Mouse (Mus musculus) embryonic facial prominence, embryonic 11.5 days (tissue): ENCODE results near the gene Trpm8. TPM values are rescaled to one million over a fixed set of nuclear protein-coding genes. Genes with fewer than 3 reads are reported as not detected.

ENCODE experiments used
- ATAC-seq: fragments of 200-750 bp; cut with Nextera tagmentation; replicated peaks from 2 replicates; pipeline ENCODE4 v1.8.0; 2017; ENCODE audit warnings: low read depth; ENCODE audit not compliant: insufficient number of reproducible peaks, low FRiP score, low TSS enrichment
- DNase-seq: peaks from one replicate; pipeline ENCODE4 v3.0.0-alpha.2; 2015; ENCODE audit warnings: low spot score
- H3K27ac ChIP-seq: fragments of 300-500 bp; sonication (generic); replicated peaks from 2 replicates; pipeline ENCODE4 v1.5.1; 2014; ENCODE audit warnings: mild to moderate bottlenecking, low read depth, low read length, control low read depth
- H3K27me3 ChIP-seq: fragments of 300-500 bp; sonication (generic); 2 replicates; pipeline ENCODE4 v1.6.1; 2014; ENCODE audit warnings: mild to moderate bottlenecking, low read length, moderate library complexity, mixed read lengths; ENCODE audit not compliant: control insufficient read depth, insufficient read depth
- H3K36me3 ChIP-seq: fragments of 300-500 bp; sonication (generic); replicated peaks from 2 replicates; pipeline ENCODE4 v1.6.1; 2014; ENCODE audit warnings: low read depth, mild to moderate bottlenecking, low read length, moderate library complexity, mixed read lengths; ENCODE audit not compliant: control insufficient read depth, insufficient read depth
- H3K4me1 ChIP-seq: fragments of 300-500 bp; sonication (generic); 2 replicates; pipeline ENCODE4 v1.6.1; 2014; ENCODE audit warnings: low read length, mixed read lengths; ENCODE audit not compliant: control insufficient read depth, insufficient read depth
- H3K4me2 ChIP-seq: fragments of 300-500 bp; sonication (generic); 2 replicates; pipeline ENCODE4 v1.6.1; 2014; ENCODE audit warnings: low read depth, mild to moderate bottlenecking, control low read depth, low read length, moderate library complexity
- H3K4me3 ChIP-seq: fragments of 300-500 bp; sonication (generic); 2 replicates; pipeline ENCODE4 v1.5.1; 2014; ENCODE audit warnings: low read depth, low read length, control low read depth
- H3K9ac ChIP-seq: fragments of 300-500 bp; sonication (generic); replicated peaks from 2 replicates; pipeline ENCODE4 v1.6.1; 2014; ENCODE audit warnings: mild to moderate bottlenecking, control low read depth, low read length
- H3K9me3 ChIP-seq: fragments of 300-500 bp; sonication (generic); replicated peaks from 2 replicates; pipeline ENCODE4 v1.6.1; 2016; ENCODE audit warnings: mild to moderate bottlenecking, low read length, inconsistent platforms, mixed read lengths; ENCODE audit not compliant: control insufficient read depth
- WGBS: fragments of 180-500 bp; shearing (Covaris S2); extraction: QIAGEN DNeasy Blood & Tissue Kit; methylation state at CpG from one replicate; pipeline ENCODE4 v1.1.7; 2014; 5-methylcytosine and 5-hydroxymethylcytosine counted together
- polyA plus RNA-seq: library from polyadenylated mRNA; unstranded; fragments of >200 nt; fragmentation: Nextera tagmentation; extraction: Ambion mirVana; gene quantifications from 2 replicates; pipeline ENCODE4 v1.2.1, GENCODE M21; 2014

The Trpm8 gene
- polyA plus RNA-seq, 1 experiment from 2014 or later, result not detected

DNA sequence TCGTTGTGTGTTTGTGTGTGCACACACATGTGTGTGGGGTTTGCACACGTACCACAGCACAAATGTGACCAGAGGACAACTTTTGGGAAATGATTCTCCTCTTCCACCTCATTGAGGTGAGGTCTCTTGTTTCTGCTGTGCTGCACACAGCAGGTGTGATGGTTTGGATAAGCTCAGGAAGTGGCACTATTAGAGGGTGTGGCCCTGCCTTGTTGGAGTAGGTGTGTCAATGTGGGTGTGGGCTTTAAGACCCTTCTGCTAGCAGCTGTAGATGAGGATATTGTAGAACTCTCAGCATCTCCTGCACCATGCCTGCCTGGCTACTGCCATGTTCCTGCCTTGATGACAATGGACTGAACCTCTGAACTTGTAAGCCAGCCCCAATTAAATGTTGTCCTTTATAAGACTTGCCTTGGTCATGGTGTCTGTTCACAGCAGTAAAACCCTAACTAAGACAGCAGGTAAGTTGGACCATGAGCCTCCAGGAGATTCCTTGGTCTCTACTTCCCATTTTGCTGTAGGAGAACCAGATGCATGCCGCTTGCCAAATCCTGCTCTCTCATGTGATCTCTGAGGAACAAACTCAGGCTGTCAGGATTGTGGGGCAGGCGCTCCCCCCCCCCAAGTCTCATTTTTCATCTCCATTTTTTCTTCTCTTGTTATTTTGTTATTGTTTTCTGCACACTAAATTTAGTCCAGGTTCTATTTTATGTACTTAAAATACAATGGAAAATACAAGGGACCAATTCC lies 18.9 kb downstream of the Trpm8 start:
- 76% methylated on average over 4 of the region's 4 CpGs for WGBS
- Histone ChIP-seq H3K4me1 (no peaks in the 10 kb centered on the region), H3K9ac (no peak overlapping the region), H3K9me3 (peaks cover 54% of the 10 kb centered on the region), H3K4me2 (no peak overlapping the region), H3K27me3 (no peaks in the 10 kb centered on the region), H3K36me3 (no peaks in the 10 kb centered on the region), H3K4me3 (no peak overlapping the region), H3K27ac (no peak overlapping the region)
- no peak; the same call in 1 of the 2 replicates for ATAC-seq
- no peak for DNase-seq

DNA sequence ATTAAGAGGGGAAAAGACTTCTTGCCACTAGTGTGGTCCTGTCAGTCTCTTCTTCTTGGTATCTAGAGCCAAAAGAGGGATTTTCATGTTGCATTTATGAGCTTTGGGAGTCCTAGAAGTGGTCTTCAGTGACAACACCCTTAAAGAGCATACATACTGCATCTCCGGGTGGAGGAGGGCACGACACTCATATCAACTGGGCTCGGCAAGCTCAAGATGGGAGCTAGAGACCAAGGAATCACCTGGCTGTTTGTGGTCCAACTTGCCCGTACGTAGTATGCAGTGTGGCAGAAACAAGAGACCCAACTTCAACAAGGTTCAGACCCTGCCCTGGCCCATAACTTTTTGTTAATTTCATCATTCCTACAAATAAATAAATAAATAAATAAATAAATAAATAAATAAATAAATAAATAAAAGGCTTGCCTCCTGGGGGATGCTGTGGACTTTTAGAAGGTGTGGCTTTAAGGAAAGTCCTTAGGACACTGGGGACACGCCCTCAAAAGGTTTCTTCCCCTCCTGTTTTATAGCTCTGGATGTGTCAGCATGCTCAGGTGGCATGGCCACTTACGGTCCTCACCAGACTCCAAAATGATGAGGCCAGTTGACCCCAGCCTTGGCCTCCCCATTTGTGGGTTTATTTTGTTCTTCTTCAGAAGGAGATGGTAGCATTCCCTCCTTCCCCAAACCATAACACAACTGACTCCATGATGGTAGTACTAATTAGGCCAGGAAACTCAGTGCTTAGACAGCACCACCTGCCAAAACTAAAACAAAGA lies 20.2 kb downstream of the Trpm8 start:
- 68% methylated on average over 7 of the region's 7 CpGs for WGBS
- Histone ChIP-seq H3K4me2 (no peak overlapping the region), H3K4me1 (no peaks in the 10 kb centered on the region), H3K36me3 (no peaks in the 10 kb centered on the region), H3K9ac (no peak overlapping the region), H3K27me3 (no peaks in the 10 kb centered on the region), H3K4me3 (no peak overlapping the region), H3K27ac (no peak overlapping the region), H3K9me3 (peaks cover 57% of the 10 kb centered on the region)
- ATAC-seq (no peak), DNase-seq (no peak)

- 62% methylated on average over 4 of the region's 4 CpGs for WGBS
- Histone ChIP-seq H3K9ac (no peak overlapping the region), H3K27me3 (no peaks in the 10 kb centered on the region), H3K4me3 (no peak overlapping the region), H3K4me1 (no peaks in the 10 kb centered on the region), H3K9me3 (peaks cover 63% of the 10 kb centered on the region), H3K4me2 (no peak overlapping the region), H3K36me3 (no peaks in the 10 kb centered on the region), H3K27ac (no peak overlapping the region)
- DNase-seq, result no peak
- no peak for ATAC-seq
These were observed 21.4 kb downstream of the Trpm8 start for GRCm38 (mm10) chr1:88298686-88299528.

DNA sequence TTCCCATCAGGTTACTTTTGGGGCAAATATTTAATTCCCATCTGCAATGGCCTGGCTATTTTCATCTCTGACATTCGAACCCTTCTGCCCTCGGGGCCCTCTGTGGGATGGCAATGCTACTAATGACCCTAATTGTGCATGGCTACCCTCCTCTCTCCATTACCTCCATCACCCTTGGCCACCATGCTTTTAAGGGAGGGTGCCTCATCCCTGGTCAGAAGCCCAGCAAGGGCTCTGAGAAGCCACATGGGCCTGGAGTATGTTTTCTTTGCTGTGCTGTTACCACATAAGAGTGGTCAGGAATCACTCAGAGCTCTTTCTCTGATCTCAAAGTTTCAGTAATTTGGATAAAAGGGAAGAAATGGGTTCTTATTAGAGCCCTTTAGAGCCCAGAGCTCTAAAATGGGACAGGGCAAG lies 22.1 kb downstream of the Trpm8 start:
- peaks cover 65% of the 10 kb centered on the region for H3K9me3 ChIP-seq
- no peak overlapping the region for H3K4me3 ChIP-seq
- H3K9ac ChIP-seq, result no peak overlapping the region
- H3K36me3 ChIP-seq, result no peaks in the 10 kb centered on the region
- H3K27ac ChIP-seq, result no peak overlapping the region
- H3K4me1 ChIP-seq, result no peaks in the 10 kb centered on the region
- DNase-seq, result no peak
- no peak for ATAC-seq
- 84% methylated on average over 2 of the region's 2 CpGs for WGBS
- no peak overlapping the region for H3K4me2 ChIP-seq
- no peaks in the 10 kb centered on the region for H3K27me3 ChIP-seq

- Histone ChIP-seq H3K36me3 (no peaks in the 10 kb centered on the region), H3K4me2 (no peak overlapping the region), H3K4me1 (no peaks in the 10 kb centered on the region), H3K9ac (no peak overlapping the region), H3K9me3 (peaks cover 69% of the 10 kb centered on the region), H3K4me3 (no peak overlapping the region), H3K27me3 (no peaks in the 10 kb centered on the region), H3K27ac (no peak overlapping the region)
- ATAC-seq (0 out of 2 replicates have a peak, but pooled peaks have one; percentile 10), DNase-seq (no peak)
- WGBS, result 40% methylated on average over 5 of the region's 5 CpGs
These were observed 23.0 kb downstream of the Trpm8 start for GRCm38 (mm10) chr1:88300301-88301050.

GRCm38 (mm10) chr1:88301121-88302014 lies 23.9 kb downstream of the Trpm8 start:
- H3K9ac ChIP-seq, result no peak overlapping the region
- peaks cover 68% of the 10 kb centered on the region for H3K9me3 ChIP-seq
- peak; percentile 39 for DNase-seq
- H3K27me3 ChIP-seq, result no peaks in the 10 kb centered on the region
- no peaks in the 10 kb centered on the region for H3K36me3 ChIP-seq
- no peak overlapping the region for H3K4me3 ChIP-seq
- no peak overlapping the region for H3K4me2 ChIP-seq
- WGBS, result 70% methylated on average over 9 of the region's 9 CpGs
- peak; percentile 14; the same call in 1 of the 2 replicates for ATAC-seq
- H3K27ac ChIP-seq, result no peak overlapping the region
- H3K4me1 ChIP-seq, result no peaks in the 10 kb centered on the region
